Mouse (Mus musculus) G1E (cell line): ENCODE data around the gene Mpi.

ENCODE experiments used
- CTCF ChIP-seq: IDR thresholded peaks from 2 replicates; pipeline ENCODE4 v1.5.1; 2012; ENCODE audit warnings: low read depth, low read length, inconsistent platforms, mixed read lengths
- GATA1 ChIP-seq: IDR thresholded peaks from 2 replicates; pipeline ENCODE4 v1.6.1; 2012; ENCODE audit warnings: borderline replicate concordance, low read length, inconsistent platforms, mixed read lengths
- GATA2 ChIP-seq: IDR thresholded peaks from 2 replicates; pipeline ENCODE4 v1.6.1; 2012; ENCODE audit warnings: low read depth, low read length, inconsistent platforms, borderline replicate concordance

DNA sequence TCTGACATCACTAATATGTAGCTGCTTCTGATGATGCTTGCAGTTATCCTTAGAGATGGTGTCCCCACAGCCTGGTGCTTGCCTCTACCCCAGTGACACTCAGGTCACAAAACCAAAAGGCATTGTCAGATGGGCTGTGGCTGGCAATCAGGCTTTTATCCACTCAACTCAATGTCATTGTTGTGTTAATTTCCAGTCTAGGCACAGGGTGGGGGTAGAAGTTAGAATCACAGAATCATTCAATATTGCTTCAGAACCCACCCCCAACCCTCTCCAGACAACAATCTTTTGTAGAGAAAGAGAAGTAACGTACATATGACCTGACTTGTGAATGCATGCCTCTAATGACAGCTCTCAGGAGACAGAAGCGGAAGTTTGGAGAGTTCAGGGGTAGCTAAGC, 42.0 kb downstream of the Mpi start:
- TF ChIP-seq GATA2 (no peak), CTCF (no peak), GATA1 (no peak)
